ENCODE assay signal across 8 mouse cellular contexts in genomic region chr6:42323371-42324066, GRCm38 (mm10). TPM values are rescaled to one million over a fixed set of nuclear protein-coding genes. Genes with fewer than 3 reads are reported as not detected.
DNase-seq lines count a peak whose midpoint lies in the region; ATAC-seq and TF ChIP-seq lines count a peak whose summit lies in the region.

No protein-coding gene starts in this region.

- H3K4me3 ChIP-seq in thymus, adult 2 months (ENCODE audit: control insufficient read depth, insufficient read depth, low read length) = peak overlapping the region; percentile 74
- peak overlapping the region; percentile 80 for H3K4me3 ChIP-seq in limb, embryonic 10.5 days
- peak overlapping the region; percentile 58 for H3K4me3 ChIP-seq in stomach, embryonic 14.5 days (ENCODE audit: low read depth, low read length)

- peaks cover 12% of the 10 kb centered on the region for H3K4me1 ChIP-seq in thymus, adult 2 months (replicated peaks; ENCODE audit: control insufficient read depth, insufficient read depth, low read length)
- peaks cover 19% of the 10 kb centered on the region for H3K4me1 ChIP-seq in limb, embryonic 10.5 days
- H3K4me1 ChIP-seq in stomach, embryonic 14.5 days (ENCODE audit: control insufficient read depth, insufficient read depth, low read length) = peaks cover 8% of the 10 kb centered on the region; the same call in 1 of the 2 replicates

- H3K27me3 ChIP-seq in thymus, adult 2 months (ENCODE audit: control insufficient read depth, insufficient read depth, low read length) = peaks cover 15% of the 10 kb centered on the region
- H3K27me3 ChIP-seq in limb, embryonic 10.5 days (ENCODE audit: low read depth, poor library complexity, severe bottlenecking) = peaks cover 41% of the 10 kb centered on the region
- H3K27me3 ChIP-seq in stomach, embryonic 14.5 days (ENCODE audit: control insufficient read depth, insufficient read depth, low read length) = peaks cover 11% of the 10 kb centered on the region; the same call in 1 of the 2 replicates

- no peak for DNase-seq in frontal cortex, postnatal 10 days (ENCODE audit: low spot score in 2 of 2)
- DNase-seq in thymus, adult 2 months = no peak
- DNase-seq in thymus, postnatal 0 days (ENCODE audit: low spot score) = no peak
- peak; percentile 39 for DNase-seq in limb, embryonic 10.5 days (ENCODE audit: low spot score)
- DNase-seq in layer of hippocampus, adult 8-10 months (ENCODE audit: low spot score in 2 of 2) = no peak

- H3K36me3 ChIP-seq in thymus, adult 2 months (ENCODE audit: control insufficient read depth, insufficient read depth, low read length) = no peaks in the 10 kb centered on the region
- H3K36me3 ChIP-seq in limb, embryonic 10.5 days = no peaks in the 10 kb centered on the region
- H3K36me3 ChIP-seq in stomach, embryonic 14.5 days (ENCODE audit: control insufficient read depth, insufficient read depth, low read length) = no peaks in the 10 kb centered on the region

- no peak for TF ChIP-seq CTCF in thymus, adult 2 months (IDR thresholded peaks at IDR 0.05; ENCODE audit: borderline replicate concordance, control insufficient read depth, extremely low read depth, insufficient read depth, low read length, poor library complexity)

- TF ChIP-seq POLR2A in thymus, adult 2 months (IDR thresholded peaks at IDR 0.05; ENCODE audit: control insufficient read depth, extremely low read depth, insufficient read depth, low read length, poor library complexity) = no peak

- WGBS in thymus, adult 2 months = 13% methylated on average over 28 of the region's 28 CpGs
- under 1% methylated on average over 28 of the region's 28 CpGs for WGBS in limb, embryonic 10.5 days
- WGBS in stomach, embryonic 14.5 days = under 1% methylated on average over 28 of the region's 28 CpGs

- H3K4me2 ChIP-seq in stomach, embryonic 14.5 days (replicated peaks; ENCODE audit: low read depth, low read length) = peak overlapping the region; percentile 94

- peak; percentile 24 for ATAC-seq in frontal cortex, adult (ENCODE audit: low TSS enrichment)
- ATAC-seq in stomach, embryonic 14.5 days (ENCODE audit: insufficient number of reproducible peaks, insufficient read depth, low FRiP score, low read depth) = peak; percentile 43; the same call in 1 of the 2 replicates
- no peak for ATAC-seq in erythroblast, adult 5-6 weeks (replicated peaks; ENCODE audit: low FRiP score, poor library complexity, severe bottlenecking)

- H3K9me3 ChIP-seq in limb, embryonic 10.5 days (replicated peaks) = no peaks in the 10 kb centered on the region
- H3K9me3 ChIP-seq in stomach, embryonic 14.5 days (ENCODE audit: control insufficient read depth, low read depth, low read length) = no peaks in the 10 kb centered on the region

- no peak overlapping the region for H3K27ac ChIP-seq in thymus, adult 2 months (ENCODE audit: control insufficient read depth, insufficient read depth, low read length)
- H3K27ac ChIP-seq in limb, embryonic 10.5 days = peak overlapping the region; percentile 80
- no peak overlapping the region for H3K27ac ChIP-seq in stomach, embryonic 14.5 days (ENCODE audit: low read length)

- peak overlapping the region; percentile 33; the same call in 1 of the 2 replicates for H3K9ac ChIP-seq in stomach, embryonic 14.5 days (replicated peaks; ENCODE audit: low read depth, low read length)

RNA-seq across cellular contexts. Expression of gene Fam131b, which starts 0.9 kb away (rescaled TPM):
- 0.17 and 0.24 TPM in 2 replicates for polyA plus RNA-seq in thymus, adult 2 months (2012; rRNA removed)
- polyA plus RNA-seq in thymus, postnatal 0 days (2015; fragmentation: Nextera tagmentation; extraction: Ambion mirVana) = 0.07 TPM in 1 of 2 replicates, not detected in the other
- 0.44 and 0.65 TPM in 2 replicates for polyA plus RNA-seq in limb, embryonic 10.5 days (2016; fragmentation: Nextera tagmentation; extraction: Ambion mirVana)
- polyA plus RNA-seq in stomach, embryonic 14.5 days (2014; fragmentation: Nextera tagmentation; extraction: Ambion mirVana) = 0.34 and 0.48 TPM in 2 replicates
- total RNA-seq in layer of hippocampus, adult 8-10 months (2022) = 10 to 100 TPM; 72.3 to 80.0 (median 75.9) TPM
- not detected in 2 replicates for total RNA-seq in erythroblast, adult 5-6 weeks (2015; ENCODE audit: low replicate concordance)
- not detected in 2 replicates for total RNA-seq in erythroblast, adult 5-6 weeks (2017; ENCODE audit: low replicate concordance)

RNA-seq across cellular contexts. Expression of gene Zyx, which starts 25.9 kb away (rescaled TPM):
- polyA plus RNA-seq in thymus, adult 2 months (2012; rRNA removed) = 209 and 222 TPM in 2 replicates
- 60.7 and 64.4 TPM in 2 replicates for polyA plus RNA-seq in thymus, postnatal 0 days (2015; fragmentation: Nextera tagmentation; extraction: Ambion mirVana)
- 115 and 126 TPM in 2 replicates for polyA plus RNA-seq in limb, embryonic 10.5 days (2016; fragmentation: Nextera tagmentation; extraction: Ambion mirVana)
- 112 and 117 TPM in 2 replicates for polyA plus RNA-seq in stomach, embryonic 14.5 days (2014; fragmentation: Nextera tagmentation; extraction: Ambion mirVana)
- 10 to 100 TPM; 36.5 to 52.5 (median 44.5) TPM for total RNA-seq in layer of hippocampus, adult 8-10 months (2022)
- 74.0 and 87.0 TPM in 2 replicates for total RNA-seq in erythroblast, adult 5-6 weeks (2015; ENCODE audit: low replicate concordance)
- total RNA-seq in erythroblast, adult 5-6 weeks (2017; ENCODE audit: low replicate concordance) = 7.7 and 14.1 TPM in 2 replicates

RNA-seq across cellular contexts. Expression of gene Clcn1, which starts 37.0 kb away (rescaled TPM):
- 0.66 and 1.00 TPM in 2 replicates for polyA plus RNA-seq in thymus, adult 2 months (2012; rRNA removed)
- polyA plus RNA-seq in thymus, postnatal 0 days (2015; fragmentation: Nextera tagmentation; extraction: Ambion mirVana) = 0.10 and 0.26 TPM in 2 replicates
- polyA plus RNA-seq in limb, embryonic 10.5 days (2016; fragmentation: Nextera tagmentation; extraction: Ambion mirVana) = 0.59 and 0.64 TPM in 2 replicates
- polyA plus RNA-seq in stomach, embryonic 14.5 days (2014; fragmentation: Nextera tagmentation; extraction: Ambion mirVana) = 0.53 TPM in 1 of 2 replicates, not detected in the other
- 1 to 10 TPM; 2.9 to 4.3 (median 3.4) TPM for total RNA-seq in layer of hippocampus, adult 8-10 months (2022)
- not detected in 2 replicates for total RNA-seq in erythroblast, adult 5-6 weeks (2015; ENCODE audit: low replicate concordance)
- total RNA-seq in erythroblast, adult 5-6 weeks (2017; ENCODE audit: low replicate concordance) = 2.0 and 8.5 TPM in 2 replicates

RNA-seq across cellular contexts. Expression of gene Epha1, which starts 49.5 kb away (rescaled TPM):
- 3.6 and 4.7 TPM in 2 replicates for polyA plus RNA-seq in thymus, adult 2 months (2012; rRNA removed)
- 4.0 and 4.3 TPM in 2 replicates for polyA plus RNA-seq in thymus, postnatal 0 days (2015; fragmentation: Nextera tagmentation; extraction: Ambion mirVana)
- 7.2 and 7.7 TPM in 2 replicates for polyA plus RNA-seq in limb, embryonic 10.5 days (2016; fragmentation: Nextera tagmentation; extraction: Ambion mirVana)
- 4.0 and 5.3 TPM in 2 replicates for polyA plus RNA-seq in stomach, embryonic 14.5 days (2014; fragmentation: Nextera tagmentation; extraction: Ambion mirVana)
- total RNA-seq in layer of hippocampus, adult 8-10 months (2022) = under 1 TPM; 0.14 to 0.36 (median 0.15) TPM
- not detected in 2 replicates for total RNA-seq in erythroblast, adult 5-6 weeks (2015; ENCODE audit: low replicate concordance)
- not detected in 2 replicates for total RNA-seq in erythroblast, adult 5-6 weeks (2017; ENCODE audit: low replicate concordance)

RNA-seq across cellular contexts. Expression of gene Casp2, which starts 58.7 kb away (rescaled TPM):
- polyA plus RNA-seq in thymus, adult 2 months (2012; rRNA removed) = 116 and 123 TPM in 2 replicates
- 72.7 and 74.5 TPM in 2 replicates for polyA plus RNA-seq in thymus, postnatal 0 days (2015; fragmentation: Nextera tagmentation; extraction: Ambion mirVana)
- 77.0 and 91.8 TPM in 2 replicates for polyA plus RNA-seq in limb, embryonic 10.5 days (2016; fragmentation: Nextera tagmentation; extraction: Ambion mirVana)
- polyA plus RNA-seq in stomach, embryonic 14.5 days (2014; fragmentation: Nextera tagmentation; extraction: Ambion mirVana) = 58.8 and 59.5 TPM in 2 replicates
- total RNA-seq in layer of hippocampus, adult 8-10 months (2022) = 10 to 100 TPM; 22.1 to 26.1 (median 22.7) TPM
- 22.4 and 26.7 TPM in 2 replicates for total RNA-seq in erythroblast, adult 5-6 weeks (2015; ENCODE audit: low replicate concordance)
- total RNA-seq in erythroblast, adult 5-6 weeks (2017; ENCODE audit: low replicate concordance) = 32.1 and 38.9 TPM in 2 replicates
